Mouse (Mus musculus): ENCODE results near the gene Tlr4.

DNA sequence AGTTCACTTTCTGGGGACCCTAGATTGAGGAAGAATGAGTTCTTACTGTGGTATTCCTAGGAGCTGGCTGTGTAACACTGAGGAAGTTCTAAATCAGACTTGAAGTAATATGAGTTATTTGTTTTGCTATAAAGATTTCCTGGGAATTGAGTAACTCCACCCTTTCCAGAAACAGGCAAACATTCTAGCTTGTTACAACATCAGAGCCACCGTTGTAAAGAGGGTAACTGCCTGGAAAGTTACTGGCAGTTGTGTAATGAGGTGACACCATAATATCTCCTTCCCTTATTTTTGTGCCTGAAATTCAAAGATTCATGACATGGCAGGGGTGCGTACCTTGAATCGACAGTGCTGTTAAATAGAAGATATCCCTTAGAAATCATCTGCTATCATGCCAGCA lies 24.6 kb downstream of the Tlr4 start:
- TF ChIP-seq POLR2A (IDR thresholded peaks at IDR 0.05; ENCODE audit: extremely low read depth, insufficient read depth, low read length) (no peak), CTCF (IDR thresholded peaks at IDR 0.05; ENCODE audit: extremely low read depth, insufficient read depth, low read length) (no peak)
